Mouse (Mus musculus) heart, adult 18-20 months (tissue): ENCODE measurements at regions not wholly inside any gene's neighbourhood (a gene's known extent, or its start where the extent isn't known, plus 50 kb on each side); places are given as distances from the start of the nearest gene placed in this dataset.

Source experiments
- DNase-seq, 2 experiments: peaks; one replicate each; pipeline ENCODE4 v3.0.0; 2021 to 2022; ENCODE audit warnings: mixed read lengths in 1 of 2

- DNase-seq = peak; percentile 46 to 64
Observed at GRCm38 (mm10) chr6:108606231-108606630, 54.2 kb upstream of the Bhlhe40 start.

- DNase-seq = no peak
Observed at GRCm38 (mm10) chr6:108608308-108608707, 52.1 kb upstream of the Bhlhe40 start.
